Mouse (Mus musculus) layer of hippocampus, postnatal 25 days (tissue): ENCODE data around the gene Rbfox3. TPM values are rescaled to one million over a fixed set of nuclear protein-coding genes. Genes with fewer than 3 reads are reported as not detected.

Experiments used
- DNase-seq, 2 experiments: peaks; one replicate each; pipeline ENCODE4 v3.0.0; 2022; ENCODE audit warnings: mixed read lengths in 2 of 2, low spot score in 1 of 2; ENCODE audit errors: extremely low spot score in 1 of 2
- total RNA-seq, 2 experiments: library from RNA; stranded (reverse); gene quantifications; 2 replicates each; pipeline ENCODE4 v1.2.3; 2021

Gene Rbfox3
- total RNA-seq, 2 experiments from 2014 or later, result 266 to 285 TPM

DNA sequence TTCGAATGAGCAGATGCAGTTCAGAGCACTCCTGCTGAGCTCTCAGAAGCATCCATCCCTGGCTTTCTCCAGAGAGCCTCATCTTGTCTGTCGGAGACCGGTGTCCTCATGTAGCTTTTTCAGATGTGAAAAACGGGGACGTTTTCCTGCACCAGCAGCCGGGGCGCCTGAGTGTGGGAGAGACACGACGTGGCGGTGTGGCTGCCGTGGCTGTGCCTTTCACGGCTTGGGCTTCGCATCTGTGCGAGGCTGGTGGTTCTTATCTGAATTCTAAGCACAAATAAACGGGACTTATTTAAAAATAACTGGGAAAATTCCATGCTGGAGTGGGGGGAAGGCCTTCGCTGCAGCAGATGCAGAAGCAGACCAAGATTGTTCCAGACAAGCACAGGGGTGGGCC is 26.3 kb downstream of the Rbfox3 start:
- DNase-seq, result no peak

DNA sequence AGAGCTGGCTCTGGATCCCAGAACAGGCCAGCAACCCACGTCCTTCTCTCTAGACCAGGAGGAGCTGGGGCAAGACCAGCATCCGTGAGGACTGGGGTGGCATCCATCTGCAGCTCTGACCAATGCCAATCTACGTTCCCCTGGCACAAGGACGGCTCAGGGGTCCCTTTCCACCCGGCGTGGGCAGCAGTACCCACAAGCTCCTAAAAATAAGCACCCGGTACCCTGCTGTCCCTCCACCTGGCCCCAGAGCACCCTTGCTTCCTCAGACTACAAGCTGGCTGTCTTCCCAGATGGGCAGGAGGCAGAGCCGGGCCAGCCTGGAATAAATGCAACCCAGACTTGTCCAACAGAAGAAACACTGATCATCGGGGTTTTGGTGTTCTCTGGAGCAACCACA is 28.3 kb downstream of the Rbfox3 start:
- DNase-seq, result no peak

GRCm38 (mm10) chr11:118881786-118882495 is 29.5 kb downstream of the Rbfox3 start:
- DNase-seq, result no peak

DNA sequence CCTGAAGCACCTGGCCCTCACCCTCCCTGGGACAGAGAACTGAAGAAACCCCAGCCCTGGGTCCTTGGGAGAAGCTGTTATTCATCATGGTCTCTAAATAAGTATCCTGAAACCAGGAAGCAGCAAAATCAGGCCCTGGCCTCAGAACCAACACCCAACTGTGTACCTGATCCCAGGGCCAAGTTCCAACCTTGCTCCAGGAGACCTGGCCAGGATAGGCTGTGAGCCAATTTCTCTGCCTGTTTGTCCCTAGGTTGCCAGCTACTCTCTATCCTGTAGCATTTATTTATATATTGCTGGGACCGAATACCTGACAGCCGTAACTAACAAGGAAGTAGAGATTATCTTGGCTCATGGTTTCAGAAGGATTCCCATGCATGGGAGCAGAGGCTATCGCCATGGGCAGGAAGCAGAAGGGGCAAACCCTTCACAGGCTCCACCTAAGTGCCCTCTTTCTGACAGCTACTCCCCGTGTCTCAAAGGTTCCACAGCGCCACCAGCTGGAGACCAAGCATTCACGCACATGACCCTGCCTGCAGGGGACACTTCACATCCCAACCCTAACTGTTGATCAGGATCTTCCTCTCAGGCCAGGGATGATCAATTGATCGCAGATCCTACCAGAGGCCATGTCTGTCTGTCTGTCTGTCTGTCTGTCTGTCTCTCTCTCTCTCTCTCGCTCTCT is 31.8 kb downstream of the Rbfox3 start:
- no peak for DNase-seq

DNA sequence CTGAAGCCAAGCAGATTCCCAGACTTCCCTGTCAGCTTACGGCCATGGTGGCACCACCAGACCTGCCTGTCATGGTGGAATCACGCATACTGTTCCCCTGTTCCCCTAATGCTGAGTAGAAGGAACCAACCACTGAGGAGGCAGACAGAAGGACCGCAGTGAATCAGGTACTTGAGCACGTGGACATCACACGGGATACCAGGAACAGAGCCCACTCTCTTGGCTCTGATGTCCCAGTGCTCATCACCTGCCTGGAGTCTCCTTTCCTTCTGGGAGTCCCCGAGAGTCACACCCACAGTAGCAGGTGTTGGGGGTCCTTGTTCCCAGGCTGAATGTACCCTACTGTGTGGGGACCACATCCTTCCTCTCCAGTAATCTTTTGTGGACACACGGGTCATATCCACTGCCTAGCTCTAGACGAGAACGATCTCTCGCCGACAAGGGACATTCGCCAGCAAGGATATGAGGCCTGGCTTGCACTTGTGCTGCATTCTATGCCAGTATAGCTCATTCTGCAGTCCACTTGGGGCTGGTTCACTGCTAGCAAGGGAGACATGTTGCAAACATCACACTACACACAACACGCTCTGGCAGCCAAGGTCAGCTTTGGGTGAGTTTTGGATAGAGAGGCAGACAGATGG is 32.7 kb downstream of the Rbfox3 start:
- no peak for DNase-seq

DNA sequence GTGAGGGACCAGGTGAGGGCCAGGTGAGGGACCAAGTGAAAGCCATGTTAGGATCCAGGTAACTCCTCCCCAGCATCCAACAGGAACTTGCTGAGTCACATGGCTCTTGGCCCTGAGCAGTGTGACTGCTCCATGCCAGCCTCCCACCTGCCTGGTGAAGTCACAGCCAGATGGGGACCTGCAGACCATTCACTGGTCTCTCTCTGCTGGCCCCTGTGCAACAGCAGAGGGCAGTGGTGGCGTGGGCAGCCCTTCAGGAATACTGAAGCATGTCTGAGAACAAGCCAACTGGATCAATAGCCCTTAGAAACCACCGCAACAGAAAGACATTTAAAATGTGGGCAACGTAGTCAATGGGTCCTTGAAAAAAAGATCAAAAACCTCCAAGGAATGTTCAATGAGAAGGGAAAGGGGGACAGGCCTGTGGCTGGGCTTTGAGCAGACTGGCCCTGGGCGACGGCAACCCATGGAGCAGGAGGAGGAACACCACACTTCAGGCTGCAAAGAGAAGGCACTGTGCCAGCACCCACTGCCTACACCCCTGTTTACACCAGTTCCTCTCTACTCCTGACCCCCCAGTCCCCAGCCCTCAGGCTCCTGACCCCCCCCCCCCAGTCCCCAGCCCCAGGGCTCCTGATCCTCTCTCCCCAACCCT is 36.0 kb downstream of the Rbfox3 start:
- DNase-seq, result no peak

GRCm38 (mm10) chr11:118874487-118875095 is 36.8 kb downstream of the Rbfox3 start:
- no peak for DNase-seq

GRCm38 (mm10) chr11:118874022-118874421 is 37.4 kb downstream of the Rbfox3 start:
- no peak for DNase-seq

- DNase-seq, result no peak
Measured at GRCm38 (mm10) chr11:118871527-118871926, 39.9 kb downstream of the Rbfox3 start.

GRCm38 (mm10) chr11:118863360-118863759 is 48.0 kb downstream of the Rbfox3 start:
- no peak for DNase-seq

GRCm38 (mm10) chr11:118861801-118862431 is 49.5 kb downstream of the Rbfox3 start:
- DNase-seq, result peak; percentile 65 to 66

- no peak for DNase-seq
Measured at GRCm38 (mm10) chr11:118861246-118861645, 50.2 kb downstream of the Rbfox3 start.

- DNase-seq, result no peak
Measured at GRCm38 (mm10) chr11:118860812-118861211, 50.6 kb downstream of the Rbfox3 start.

DNA sequence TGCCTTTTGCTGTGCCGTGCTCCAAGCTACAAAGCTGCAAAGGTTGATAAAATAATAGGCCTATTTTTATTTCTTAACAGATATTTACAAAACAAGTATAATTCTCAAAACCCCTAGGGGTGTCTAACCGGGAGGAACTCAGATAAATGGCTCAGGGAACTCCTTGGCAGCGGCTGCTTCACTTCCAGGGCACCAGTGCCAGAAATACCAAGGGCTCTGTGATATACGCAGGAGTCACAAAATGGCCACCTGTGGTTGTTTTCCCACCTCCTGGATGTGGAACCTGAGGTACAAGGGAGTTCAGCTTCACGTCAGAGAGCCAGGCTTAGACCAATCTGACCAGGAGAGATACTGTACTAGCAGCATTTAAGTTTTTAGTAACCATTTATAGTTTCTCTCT is 51.6 kb downstream of the Rbfox3 start:
- no peak for DNase-seq

DNA sequence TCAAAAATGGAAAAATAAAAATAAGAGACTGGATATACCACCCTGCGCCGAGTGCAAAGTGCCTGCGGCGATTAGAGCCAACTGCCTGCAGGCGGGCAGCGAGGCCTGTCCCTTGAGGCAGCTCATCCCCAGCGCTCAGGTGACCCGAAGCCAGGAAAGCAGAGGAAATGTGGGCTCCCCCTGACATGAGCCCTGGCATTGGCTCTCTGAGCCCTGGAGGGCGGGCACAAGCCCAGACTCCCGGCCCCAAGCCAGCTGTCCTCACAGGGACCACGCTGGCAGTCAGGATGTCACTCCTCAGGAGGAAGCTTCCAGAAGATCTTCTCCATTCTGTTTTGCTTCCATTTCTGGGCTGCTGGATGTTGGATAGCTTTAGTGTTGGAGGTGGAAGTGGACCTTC is 53.1 kb downstream of the Rbfox3 start:
- DNase-seq, result no peak

DNA sequence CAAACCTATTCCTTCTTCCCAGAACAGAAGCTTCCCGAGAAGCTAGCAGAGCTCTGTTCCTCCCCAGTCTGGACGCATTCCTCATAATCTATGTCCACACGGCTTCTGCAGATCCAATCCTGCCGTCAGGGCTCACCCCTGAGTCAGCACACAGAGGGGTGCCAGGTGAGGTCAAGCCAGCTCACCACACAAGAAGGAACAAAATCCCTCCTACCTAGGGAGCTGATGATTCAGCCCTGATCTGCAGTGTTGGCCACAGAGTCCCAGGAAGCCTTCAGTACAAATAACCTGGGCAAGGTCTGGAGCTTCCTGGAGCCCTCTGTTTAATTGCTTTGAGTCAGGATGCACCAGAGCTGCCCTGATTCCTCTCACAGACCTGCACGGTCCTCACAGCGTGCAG is 60.0 kb downstream of the Rbfox3 start:
- no peak for DNase-seq

GRCm38 (mm10) chr11:118847986-118848385 is 63.4 kb downstream of the Rbfox3 start:
- DNase-seq, result no peak

DNA sequence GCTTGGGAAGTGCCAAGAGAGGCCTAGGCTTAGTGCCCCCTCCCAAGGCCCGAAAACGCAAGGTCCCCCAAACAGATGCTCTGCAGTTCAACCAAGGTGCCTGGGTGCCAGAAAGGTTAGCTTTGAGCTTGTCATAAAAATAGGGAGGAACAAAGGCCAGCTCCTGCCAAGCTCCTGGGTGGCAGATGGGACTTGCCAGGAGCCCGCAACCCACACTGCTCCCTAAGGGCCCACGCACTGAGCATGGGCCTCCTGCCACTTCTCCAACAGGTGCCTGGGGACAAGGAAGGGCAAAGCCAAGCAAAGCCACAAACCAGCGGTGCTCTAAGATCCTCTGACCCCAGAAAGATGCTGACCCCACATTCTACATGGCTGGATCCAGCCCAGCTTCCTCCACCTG is 70.4 kb downstream of the Rbfox3 start:
- DNase-seq, result no peak

DNA sequence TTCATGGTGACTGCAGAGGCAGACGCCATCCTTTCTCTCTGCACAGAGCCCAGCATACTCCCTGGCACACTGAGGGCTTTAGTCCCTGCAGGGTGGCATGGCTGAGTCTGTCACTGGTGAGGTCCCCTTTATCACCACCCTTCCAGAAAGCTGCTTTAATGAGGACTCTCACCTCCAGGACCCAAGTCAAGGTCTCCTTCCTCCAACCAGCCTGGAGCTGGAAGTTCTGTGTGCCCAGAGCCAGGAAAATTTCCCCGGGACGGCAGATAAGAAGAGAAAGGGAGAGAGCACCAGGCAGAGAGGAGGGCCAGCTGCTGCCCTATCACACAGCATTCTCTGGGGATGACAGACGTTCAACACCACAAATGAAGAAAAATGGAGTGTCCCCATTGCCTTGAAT is 73.2 kb downstream of the Rbfox3 start:
- no peak for DNase-seq

- DNase-seq, result no peak
Measured at GRCm38 (mm10) chr11:118836889-118837288, 74.5 kb downstream of the Rbfox3 start.
